Mouse (Mus musculus): Measurements from ENCODE around the gene Plin2.
"Not testable (repeated sequence)": the region's sequence is repeated elsewhere in the genome, so short reads cannot be mapped to it uniquely, and the experiment has no call there.

Gene Plin2

DNA sequence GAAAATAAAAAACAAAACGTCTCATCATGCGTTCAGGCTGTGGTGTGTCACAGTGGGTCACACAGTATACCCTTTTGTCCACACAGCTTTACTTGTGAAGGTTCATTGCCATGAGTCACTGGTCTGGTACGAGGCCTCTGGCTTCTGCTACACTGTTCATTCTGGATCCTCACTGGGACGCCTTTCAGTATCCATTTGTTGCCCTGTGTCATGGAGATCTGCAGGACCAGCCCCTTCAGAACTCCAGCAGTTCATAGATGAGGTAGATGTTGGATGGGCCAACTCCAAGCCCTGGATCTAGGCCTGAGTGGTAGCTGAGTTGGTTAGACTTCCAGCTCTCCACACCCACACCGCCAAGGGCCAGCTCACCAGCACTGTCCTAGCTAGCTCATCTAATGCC is 13.9 kb upstream of the Plin2 start:
- DNase-seq (ENCODE audit: low read depth in 1 of 2, low spot score in 2 of 2): no peak

DNA sequence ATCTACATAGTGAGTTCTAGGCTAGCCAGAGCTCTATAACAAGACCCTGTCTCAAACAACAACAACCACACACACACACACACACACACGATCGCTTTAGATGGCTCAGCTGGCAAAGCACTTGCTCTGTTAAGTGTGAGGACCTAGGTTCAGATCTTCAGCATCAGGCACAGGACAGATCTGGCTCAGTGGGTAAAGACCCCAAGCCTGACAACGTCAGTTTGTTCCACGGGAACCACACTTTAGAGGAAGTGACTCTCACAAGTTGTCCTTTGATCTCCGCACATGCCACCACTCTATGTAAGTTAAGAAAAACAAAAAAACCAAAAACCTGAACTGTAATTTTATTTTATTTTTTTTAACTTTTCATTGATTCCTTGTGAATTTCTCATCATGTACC is 13.4 kb upstream of the Plin2 start:
- DNase-seq (ENCODE audit: low read depth in 1 of 2, low spot score in 2 of 2): no peak

- no peak for DNase-seq (ENCODE audit: low read depth in 1 of 2, low spot score in 2 of 2)
These were observed 12.0 kb upstream of the Plin2 start for GRCm38 (mm10) chr4:86681846-86682245.

- DNase-seq (ENCODE audit: low read depth in 1 of 2, low spot score in 2 of 2): no peak
These were observed 11.6 kb upstream of the Plin2 start for GRCm38 (mm10) chr4:86681421-86681820.

DNA sequence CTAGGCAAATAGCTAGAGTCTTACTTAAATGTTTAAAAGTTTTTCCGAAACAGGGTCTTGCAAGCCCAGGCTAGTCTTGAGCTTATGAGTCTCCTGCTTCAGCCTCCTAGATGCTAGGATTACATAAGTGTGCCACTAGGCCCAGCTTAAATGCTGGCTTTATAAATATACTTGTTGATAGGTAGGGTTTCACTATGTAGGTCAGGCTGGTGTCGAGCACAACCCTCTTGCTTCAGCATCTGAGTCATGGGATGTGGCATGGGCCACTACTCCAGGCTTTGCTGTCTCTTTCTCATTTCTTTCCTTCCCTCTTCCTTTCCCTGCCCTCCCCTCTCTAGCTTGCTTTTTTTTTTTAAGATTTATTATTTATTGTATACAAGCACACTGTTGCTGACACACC is 9.8 kb upstream of the Plin2 start:
- no peak for DNase-seq (ENCODE audit: low read depth in 1 of 2, low spot score in 2 of 2)

- DNase-seq (ENCODE audit: low read depth in 1 of 2, low spot score in 2 of 2): no peak
These were observed 6.9 kb upstream of the Plin2 start for GRCm38 (mm10) chr4:86676756-86677155.

GRCm38 (mm10) chr4:86674739-86675138 is 4.9 kb upstream of the Plin2 start:
- not testable (repeated sequence) for DNase-seq (ENCODE audit: low read depth in 1 of 2, low spot score in 2 of 2)

GRCm38 (mm10) chr4:86674150-86674549 is 4.3 kb upstream of the Plin2 start:
- not testable (repeated sequence) for DNase-seq (ENCODE audit: low read depth in 1 of 2, low spot score in 2 of 2)

GRCm38 (mm10) chr4:86672450-86672849 is 2.6 kb upstream of the Plin2 start:
- no peak for DNase-seq (ENCODE audit: low read depth in 1 of 2, low spot score in 2 of 2)

GRCm38 (mm10) chr4:86671803-86672202 is 1.9 kb upstream of the Plin2 start:
- DNase-seq (ENCODE audit: low read depth in 1 of 2, low spot score in 2 of 2): peak; percentile 29 to 31

GRCm38 (mm10) chr4:86670582-86671306 is 884 bp upstream of the Plin2 start:
- DNase-seq (ENCODE audit: low read depth in 1 of 2, low spot score in 2 of 2): no peak

- DNase-seq (ENCODE audit: low read depth in 1 of 2, low spot score in 2 of 2): peak; percentile 51 to 58
These were observed 563 bp downstream of the Plin2 start for GRCm38 (mm10) chr4:86669241-86669753.

GRCm38 (mm10) chr4:86668290-86669000 is 1.4 kb downstream of the Plin2 start:
- no peak for DNase-seq (ENCODE audit: low read depth in 1 of 2, low spot score in 2 of 2)

DNA sequence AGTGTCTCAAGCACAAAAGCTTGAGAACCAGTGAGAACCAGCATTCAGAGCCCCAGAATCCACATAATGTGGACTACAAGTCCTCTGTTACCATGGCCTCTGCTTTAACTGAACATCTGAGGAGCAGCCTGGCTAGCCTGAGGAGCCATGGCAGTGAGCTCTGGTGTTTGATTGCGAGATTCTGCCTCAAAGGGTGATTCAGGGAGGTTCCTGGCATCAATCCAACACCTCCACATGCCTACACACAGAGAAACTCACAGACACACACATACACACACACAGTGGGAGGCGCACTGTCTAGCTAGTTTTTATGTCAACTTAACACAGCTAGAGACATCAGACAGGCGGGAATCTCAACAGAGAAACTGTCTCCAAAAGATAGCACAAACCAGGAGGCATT is 4.3 kb downstream of the Plin2 start:
- no peak for DNase-seq (ENCODE audit: low read depth in 1 of 2, low spot score in 2 of 2)

GRCm38 (mm10) chr4:86663919-86664318 is 5.9 kb downstream of the Plin2 start:
- DNase-seq (ENCODE audit: low read depth in 1 of 2, low spot score in 2 of 2): no peak

DNA sequence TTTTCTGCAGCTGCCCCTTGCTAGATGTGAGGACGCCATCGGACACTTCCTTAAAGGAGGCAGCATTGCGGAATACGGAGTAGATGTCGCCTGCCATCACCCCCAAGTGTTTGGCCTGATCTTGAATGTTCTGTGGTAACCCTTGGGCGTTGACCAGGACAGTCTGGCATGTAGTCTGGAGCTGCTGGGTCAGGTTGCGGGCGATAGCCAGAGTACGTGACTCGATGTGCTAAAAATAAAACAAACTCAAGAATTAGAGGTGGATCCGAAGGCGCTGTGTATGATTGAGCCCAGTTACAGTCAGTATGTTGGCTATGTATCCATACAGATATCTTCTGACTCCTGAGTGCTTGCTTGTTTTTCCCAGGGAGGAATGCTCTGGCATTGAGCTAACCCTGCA is 12.7 kb downstream of the Plin2 start:
- no peak for DNase-seq (ENCODE audit: low read depth in 1 of 2, low spot score in 2 of 2)

GRCm38 (mm10) chr4:86656410-86656809 is 13.4 kb downstream of the Plin2 start:
- not testable (repeated sequence) for DNase-seq (ENCODE audit: low read depth in 1 of 2, low spot score in 2 of 2)

GRCm38 (mm10) chr4:86651686-86652384 is 18.0 kb downstream of the Plin2 start:
- no peak for DNase-seq (ENCODE audit: low read depth in 1 of 2, low spot score in 2 of 2)

DNA sequence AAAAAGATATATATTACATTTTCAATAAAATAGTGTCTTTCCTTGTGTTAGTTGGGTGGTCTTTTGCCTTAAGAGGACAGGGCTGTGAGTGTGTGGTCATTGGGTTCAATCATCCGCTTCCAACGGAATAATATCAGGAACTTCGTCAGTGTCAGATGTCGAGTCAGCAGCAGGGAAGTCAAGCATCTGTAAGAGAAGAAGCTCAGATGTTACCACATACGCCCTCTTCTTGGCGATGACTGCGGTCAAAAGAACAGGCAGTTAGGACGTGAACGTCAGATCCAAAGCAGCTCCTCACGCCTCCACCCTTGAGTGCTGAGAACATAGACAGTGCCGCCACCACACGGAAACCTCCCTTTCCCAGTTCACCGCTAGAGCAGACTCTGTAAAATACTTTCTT is 21.5 kb downstream of the Plin2 start:
- DNase-seq (ENCODE audit: low read depth in 1 of 2, low spot score in 2 of 2): not testable (repeated sequence)

DNA sequence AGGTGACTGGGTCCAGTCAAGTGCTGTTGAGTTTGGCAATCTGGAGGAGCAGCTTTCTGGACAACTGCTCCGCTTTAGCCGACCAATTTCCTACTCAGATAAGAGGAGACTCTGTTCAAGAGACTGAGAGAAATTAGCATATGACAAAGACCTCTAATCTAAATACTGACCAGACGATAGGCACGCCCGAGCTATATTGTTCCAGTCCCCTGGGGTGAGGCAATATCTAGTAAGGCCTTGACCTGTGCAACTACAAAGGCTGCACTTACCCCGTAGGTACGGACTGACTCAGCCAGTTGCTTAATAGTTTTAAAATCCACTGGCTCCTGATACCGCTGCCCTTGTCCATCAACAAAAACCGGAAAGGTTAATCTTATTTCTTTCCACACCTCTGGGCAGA is 32.3 kb downstream of the Plin2 start:
- not testable (repeated sequence) for DNase-seq (ENCODE audit: low read depth in 1 of 2, low spot score in 2 of 2)

DNA sequence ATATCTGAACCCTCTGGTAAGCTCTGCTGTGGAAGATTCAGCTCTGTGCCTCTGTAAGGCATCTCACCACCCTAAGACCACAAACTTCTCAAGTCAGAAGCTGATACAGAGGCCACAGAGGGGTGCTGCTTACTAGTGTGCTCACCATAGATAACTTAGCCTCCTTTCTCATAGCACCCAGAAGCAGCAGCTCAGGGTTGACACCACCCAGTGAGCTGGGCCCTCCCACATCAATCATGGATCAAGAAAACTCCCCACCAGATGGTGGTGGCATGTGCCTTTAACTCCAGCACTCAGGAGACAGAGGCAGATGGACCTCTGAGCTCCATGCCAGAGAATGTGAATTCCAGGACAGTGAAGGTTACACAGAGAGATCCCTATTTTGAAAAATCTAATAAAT is 35.0 kb downstream of the Plin2 start:
- DNase-seq (ENCODE audit: low read depth in 1 of 2, low spot score in 2 of 2): not testable (repeated sequence)

GRCm38 (mm10) chr4:86634312-86634711 is 35.5 kb downstream of the Plin2 start:
- not testable (repeated sequence) for DNase-seq (ENCODE audit: low read depth in 1 of 2, low spot score in 2 of 2)

All from monocyte, adult 2 months (primary cell).